Mouse (Mus musculus): ENCODE measurements around the gene Gm14819. TPM values are rescaled to one million over a fixed set of nuclear protein-coding genes. Genes with fewer than 3 reads are reported as not detected.

Gene Gm14819
- not detected for polyA plus RNA-seq (2014; fragmentation: Illumina TruSeq; extraction: RNeasy Lipid Tissue Mini Kit (QIAGEN cat#74804); ENCODE audit: low read depth, low replicate concordance)

DNA sequence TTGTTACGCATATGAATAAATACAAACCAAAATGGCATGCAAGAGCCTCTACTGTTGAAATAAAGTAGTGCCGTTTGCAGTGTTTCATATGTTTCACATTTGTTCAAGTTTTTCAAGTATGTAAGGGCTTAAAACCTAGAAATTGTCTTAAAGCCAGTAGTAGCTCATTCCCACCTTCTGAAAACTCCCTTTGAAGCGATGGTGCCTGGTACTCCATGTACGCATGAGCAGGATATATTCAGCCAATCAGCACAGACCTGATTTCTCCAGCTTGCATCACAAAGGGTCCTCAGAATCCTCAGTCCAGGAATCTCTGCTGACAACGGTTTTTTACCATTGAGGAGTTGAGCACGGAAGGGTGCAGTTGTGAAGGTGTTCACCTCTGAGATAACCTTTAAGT, at the start of gene Gm14819:
Gene Gm14819 (plus strand): TSS at position 301 of the 400 bp plus-strand sequence.

Data from heart, adult 10 weeks (tissue).